Mouse (Mus musculus): ENCODE data around the gene Mrpl33.
"Not testable (repeated sequence)": the region's sequence is repeated elsewhere in the genome, so short reads cannot be mapped to it uniquely, and the experiment has no call there.

The Mrpl33 gene

GRCm38 (mm10) chr5:31595868-31596267, 867 bp upstream of the Mrpl33 start:
- DNase-seq (ENCODE audit: low spot score in 2 of 2), result no peak

GRCm38 (mm10) chr5:31597430-31597944, 752 bp downstream of the Mrpl33 start:
- no peak for DNase-seq (ENCODE audit: low spot score in 2 of 2)

- no peak for DNase-seq (ENCODE audit: low spot score in 2 of 2)
These were observed 1.4 kb downstream of the Mrpl33 start for GRCm38 (mm10) chr5:31598121-31598520.

GRCm38 (mm10) chr5:31598579-31598978, 1.8 kb downstream of the Mrpl33 start:
- DNase-seq (ENCODE audit: low spot score in 2 of 2), result no peak

- DNase-seq (ENCODE audit: low spot score in 2 of 2), result no peak
These were observed 2.4 kb downstream of the Mrpl33 start for GRCm38 (mm10) chr5:31599161-31599560.

GRCm38 (mm10) chr5:31601162-31601722, 4.5 kb downstream of the Mrpl33 start:
- no peak for DNase-seq (ENCODE audit: low spot score in 2 of 2)

- DNase-seq (ENCODE audit: low spot score in 2 of 2), result peak; percentile 39 to 78
These were observed 5.6 kb downstream of the Mrpl33 start for GRCm38 (mm10) chr5:31602377-31602776.

GRCm38 (mm10) chr5:31603766-31604165, 7.0 kb downstream of the Mrpl33 start:
- no peak for DNase-seq (ENCODE audit: low spot score in 2 of 2)

GRCm38 (mm10) chr5:31606151-31606550, 9.4 kb downstream of the Mrpl33 start:
- DNase-seq (ENCODE audit: low spot score in 2 of 2), result no peak

- DNase-seq (ENCODE audit: low spot score in 2 of 2), result no peak
These were observed 13.8 kb downstream of the Mrpl33 start for GRCm38 (mm10) chr5:31610376-31611086.

- DNase-seq (ENCODE audit: low spot score in 2 of 2), result no peak
These were observed 14.5 kb downstream of the Mrpl33 start for GRCm38 (mm10) chr5:31611186-31611585.

- DNase-seq (ENCODE audit: low spot score in 2 of 2), result peak; percentile 68 to 72
These were observed 17.1 kb downstream of the Mrpl33 start for GRCm38 (mm10) chr5:31613852-31614286.

- DNase-seq (ENCODE audit: low spot score in 2 of 2), result no peak
These were observed 17.7 kb downstream of the Mrpl33 start for GRCm38 (mm10) chr5:31614339-31615025.

- DNase-seq (ENCODE audit: low spot score in 2 of 2), result no peak
These were observed 23.6 kb downstream of the Mrpl33 start for GRCm38 (mm10) chr5:31620326-31620725.

- DNase-seq (ENCODE audit: low spot score in 2 of 2), result no peak
These were observed 30.4 kb downstream of the Mrpl33 start for GRCm38 (mm10) chr5:31627117-31627516.

- no peak for DNase-seq (ENCODE audit: low spot score in 2 of 2)
These were observed 31.1 kb downstream of the Mrpl33 start for GRCm38 (mm10) chr5:31627562-31628526.

- DNase-seq (ENCODE audit: low spot score in 2 of 2), result no peak
These were observed 31.8 kb downstream of the Mrpl33 start for GRCm38 (mm10) chr5:31628555-31628954.

GRCm38 (mm10) chr5:31630064-31630463, 33.3 kb downstream of the Mrpl33 start:
- DNase-seq (ENCODE audit: low spot score in 2 of 2), result no peak

- DNase-seq (ENCODE audit: low spot score in 2 of 2), result not testable (repeated sequence)
These were observed 34.4 kb downstream of the Mrpl33 start for GRCm38 (mm10) chr5:31631169-31631568.

GRCm38 (mm10) chr5:31634161-31634560, 37.4 kb downstream of the Mrpl33 start:
- DNase-seq (ENCODE audit: low spot score in 2 of 2), result no peak

GRCm38 (mm10) chr5:31634679-31635078, 37.9 kb downstream of the Mrpl33 start:
- DNase-seq (ENCODE audit: low spot score in 2 of 2), result no peak

Measured in right cerebral cortex, postnatal 36 days (tissue).